Mouse (Mus musculus): ENCODE measurements around the gene Dhrs2. TPM values are rescaled to one million over a fixed set of nuclear protein-coding genes. Genes with fewer than 3 reads are reported as not detected.

Gene Dhrs2
- polyA plus RNA-seq (2014; fragmentation: Nextera tagmentation; extraction: Ambion mirVana), result 0.19 and 0.41 TPM in 2 replicates

- H3K27me3 ChIP-seq (ENCODE audit: control insufficient read depth, insufficient read depth, low read length), result no peaks in the 10 kb centered on the region
- no peak within 1 kb of the TSS for H3K4me2 ChIP-seq (replicated peaks; ENCODE audit: low read depth, low read length)
- H3K4me1 ChIP-seq (ENCODE audit: control insufficient read depth, insufficient read depth, low read length), result no peaks in the 10 kb centered on the region
- no peaks in the 10 kb centered on the region for H3K36me3 ChIP-seq (ENCODE audit: control insufficient read depth, insufficient read depth, low read length)
- H3K9me3 ChIP-seq (ENCODE audit: control insufficient read depth, low read depth, low read length), result no peaks in the 10 kb centered on the region
- H3K9ac ChIP-seq (replicated peaks; ENCODE audit: low read depth, low read length), result no peak within 1 kb of the TSS
- no peak within 1 kb of the TSS for H3K4me3 ChIP-seq (ENCODE audit: low read depth, low read length)
- no peak within 1 kb of the TSS for H3K27ac ChIP-seq (ENCODE audit: low read length)
- ATAC-seq (ENCODE audit: insufficient number of reproducible peaks, insufficient read depth, low FRiP score, low read depth), result no peak
- WGBS, result 75% methylated on average over 9 of the region's 9 CpGs
Observed at GRCm38 (mm10) chr14:55221707-55222106, at the start of gene Dhrs2. Gene Dhrs2, plus strand, starts transcription at chr14:55222007.

GRCm38 (mm10) chr14:55174164-55174563 lies 47.6 kb upstream of the Dhrs2 start:
- Histone ChIP-seq H3K9ac (replicated peaks; ENCODE audit: low read depth, low read length) (no peak overlapping the region), H3K4me3 (ENCODE audit: low read depth, low read length) (no peak overlapping the region)
- 63% methylated on average over 6 of the region's 6 CpGs for WGBS

GRCm38 (mm10) chr14:55177274-55177673 lies 44.5 kb upstream of the Dhrs2 start:
- no peaks in the 10 kb centered on the region for H3K36me3 ChIP-seq (ENCODE audit: control insufficient read depth, insufficient read depth, low read length)
- WGBS, result 36% methylated on average over 5 of the region's 5 CpGs
- no peaks in the 10 kb centered on the region for H3K9me3 ChIP-seq (ENCODE audit: control insufficient read depth, low read depth, low read length)
- H3K27me3 ChIP-seq (ENCODE audit: control insufficient read depth, insufficient read depth, low read length), result no peaks in the 10 kb centered on the region
- no peak overlapping the region for H3K4me3 ChIP-seq (ENCODE audit: low read depth, low read length)
- H3K27ac ChIP-seq (ENCODE audit: low read length), result no peak overlapping the region
- no peaks in the 10 kb centered on the region for H3K4me1 ChIP-seq (ENCODE audit: control insufficient read depth, insufficient read depth, low read length)
- H3K9ac ChIP-seq (replicated peaks; ENCODE audit: low read depth, low read length), result no peak overlapping the region
- ATAC-seq (ENCODE audit: insufficient number of reproducible peaks, insufficient read depth, low FRiP score, low read depth), result no peak
- H3K4me2 ChIP-seq (replicated peaks; ENCODE audit: low read depth, low read length), result no peak overlapping the region

More at GRCm38 (mm10) chr14:55174164-55174563, 47.6 kb upstream of the Dhrs2 start:
- no peaks in the 10 kb centered on the region for H3K36me3 ChIP-seq (ENCODE audit: control insufficient read depth, insufficient read depth, low read length)
- no peak overlapping the region for H3K27ac ChIP-seq (ENCODE audit: low read length)
- H3K27me3 ChIP-seq (ENCODE audit: control insufficient read depth, insufficient read depth, low read length), result no peaks in the 10 kb centered on the region
- no peaks in the 10 kb centered on the region for H3K4me1 ChIP-seq (ENCODE audit: control insufficient read depth, insufficient read depth, low read length)
- ATAC-seq (ENCODE audit: insufficient number of reproducible peaks, insufficient read depth, low FRiP score, low read depth), result no peak
- no peak overlapping the region for H3K4me2 ChIP-seq (replicated peaks; ENCODE audit: low read depth, low read length)
- H3K9me3 ChIP-seq (ENCODE audit: control insufficient read depth, low read depth, low read length), result no peaks in the 10 kb centered on the region

DNA sequence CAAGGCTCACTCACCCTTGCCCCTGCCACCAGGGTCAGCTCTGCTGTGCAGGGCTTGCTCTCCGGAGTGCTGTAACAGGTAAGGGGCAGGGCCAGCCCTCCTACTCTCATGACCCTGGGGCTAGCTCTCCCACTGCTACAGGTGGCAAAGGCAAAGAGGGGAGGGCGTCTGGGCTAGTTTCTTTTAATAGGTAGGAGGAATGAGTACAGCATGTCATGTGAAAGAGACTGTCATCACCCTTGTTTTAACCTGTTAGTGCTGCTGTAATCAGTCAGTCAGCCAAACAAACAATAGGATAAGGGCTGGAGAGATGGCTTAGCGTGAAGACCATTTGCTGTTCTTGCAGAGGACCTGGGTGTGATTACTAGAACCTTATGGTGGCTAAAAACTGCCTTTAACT lies 40.9 kb upstream of the Dhrs2 start:
- Histone ChIP-seq H3K9me3 (ENCODE audit: control insufficient read depth, low read depth, low read length) (no peaks in the 10 kb centered on the region), H3K9ac (replicated peaks; ENCODE audit: low read depth, low read length) (no peak overlapping the region), H3K4me2 (replicated peaks; ENCODE audit: low read depth, low read length) (no peak overlapping the region), H3K36me3 (ENCODE audit: control insufficient read depth, insufficient read depth, low read length) (no peaks in the 10 kb centered on the region), H3K27ac (ENCODE audit: low read length) (no peak overlapping the region), H3K27me3 (ENCODE audit: control insufficient read depth, insufficient read depth, low read length) (no peaks in the 10 kb centered on the region), H3K4me1 (ENCODE audit: control insufficient read depth, insufficient read depth, low read length) (no peaks in the 10 kb centered on the region), H3K4me3 (ENCODE audit: low read depth, low read length) (no peak overlapping the region)
- no peak for ATAC-seq (ENCODE audit: insufficient number of reproducible peaks, insufficient read depth, low FRiP score, low read depth)
- WGBS, result 52% methylated on average over 3 of the region's 3 CpGs

DNA sequence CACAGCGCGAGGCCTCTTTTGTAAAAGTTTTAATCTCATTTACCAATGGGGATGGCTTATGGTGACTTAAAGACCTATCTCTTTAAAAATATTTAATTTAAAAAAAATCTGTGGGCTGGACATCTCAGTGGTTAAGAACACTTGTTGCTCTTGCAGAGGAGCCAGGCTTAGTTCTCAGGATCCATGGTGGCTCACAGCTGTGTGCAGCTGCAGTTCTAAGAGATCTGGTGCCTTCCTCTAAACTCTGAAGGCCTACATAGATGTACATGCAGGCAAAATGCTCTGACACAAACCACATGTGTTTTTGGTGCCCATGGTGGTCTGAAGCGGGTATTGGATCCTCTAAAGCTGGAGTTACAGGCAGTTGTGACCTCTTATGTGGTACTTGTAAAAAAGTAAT lies 38.6 kb upstream of the Dhrs2 start:
- H3K27ac ChIP-seq (ENCODE audit: low read length), result no peak overlapping the region
- no peaks in the 10 kb centered on the region for H3K36me3 ChIP-seq (ENCODE audit: control insufficient read depth, insufficient read depth, low read length)
- ATAC-seq (ENCODE audit: insufficient number of reproducible peaks, insufficient read depth, low FRiP score, low read depth), result no peak
- no peaks in the 10 kb centered on the region for H3K4me1 ChIP-seq (ENCODE audit: control insufficient read depth, insufficient read depth, low read length)
- H3K9ac ChIP-seq (replicated peaks; ENCODE audit: low read depth, low read length), result no peak overlapping the region
- H3K9me3 ChIP-seq (ENCODE audit: control insufficient read depth, low read depth, low read length), result no peaks in the 10 kb centered on the region
- 89% methylated on average over 3 of the region's 3 CpGs for WGBS
- no peak overlapping the region for H3K4me2 ChIP-seq (replicated peaks; ENCODE audit: low read depth, low read length)
- H3K4me3 ChIP-seq (ENCODE audit: low read depth, low read length), result no peak overlapping the region
- H3K27me3 ChIP-seq (ENCODE audit: control insufficient read depth, insufficient read depth, low read length), result no peaks in the 10 kb centered on the region

DNA sequence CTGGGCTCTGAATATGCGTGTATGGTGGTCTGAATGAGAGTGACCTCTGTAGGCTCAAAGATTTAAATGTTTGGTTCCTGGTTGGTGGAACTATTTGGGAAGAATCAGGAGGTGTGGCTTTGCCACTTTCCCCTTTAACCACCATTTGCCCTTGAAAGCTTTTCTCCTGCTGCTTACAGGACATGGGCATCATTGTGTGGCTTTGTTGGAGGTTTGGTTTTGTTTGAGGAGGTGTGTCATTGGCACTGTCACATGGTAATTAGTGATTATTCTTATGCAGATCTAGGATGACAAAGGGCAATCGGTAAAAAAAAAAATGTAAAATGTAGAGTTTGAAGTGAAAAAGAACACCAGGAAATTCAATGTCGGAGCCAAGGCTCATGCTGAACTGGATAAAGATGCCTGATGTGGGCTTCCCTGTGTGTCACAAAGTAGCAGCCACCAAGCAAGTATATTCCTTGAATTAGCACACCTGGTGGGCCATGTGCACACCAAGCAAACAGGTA lies 37.1 kb upstream of the Dhrs2 start:
- Histone ChIP-seq H3K36me3 (ENCODE audit: control insufficient read depth, insufficient read depth, low read length) (no peaks in the 10 kb centered on the region), H3K27ac (ENCODE audit: low read length) (no peak overlapping the region), H3K27me3 (ENCODE audit: control insufficient read depth, insufficient read depth, low read length) (no peaks in the 10 kb centered on the region), H3K4me2 (replicated peaks; ENCODE audit: low read depth, low read length) (no peak overlapping the region), H3K9me3 (ENCODE audit: control insufficient read depth, low read depth, low read length) (no peaks in the 10 kb centered on the region), H3K4me1 (ENCODE audit: control insufficient read depth, insufficient read depth, low read length) (no peaks in the 10 kb centered on the region), H3K4me3 (ENCODE audit: low read depth, low read length) (no peak overlapping the region), H3K9ac (replicated peaks; ENCODE audit: low read depth, low read length) (no peak overlapping the region)
- 90% methylated on average over 3 of the region's 3 CpGs for WGBS
- ATAC-seq (ENCODE audit: insufficient number of reproducible peaks, insufficient read depth, low FRiP score, low read depth), result no peak

- Histone ChIP-seq H3K4me3 (ENCODE audit: low read depth, low read length) (no peak overlapping the region), H3K4me1 (ENCODE audit: control insufficient read depth, insufficient read depth, low read length) (no peaks in the 10 kb centered on the region)
Observed at GRCm38 (mm10) chr14:55188491-55188890, 33.3 kb upstream of the Dhrs2 start.

GRCm38 (mm10) chr14:55189351-55189769 lies 32.4 kb upstream of the Dhrs2 start:
- no peak overlapping the region for H3K27ac ChIP-seq (ENCODE audit: low read length)
- no peak; the same call in 1 of the 2 replicates for ATAC-seq (ENCODE audit: insufficient number of reproducible peaks, insufficient read depth, low FRiP score, low read depth)
- no peak overlapping the region for H3K9ac ChIP-seq (replicated peaks; ENCODE audit: low read depth, low read length)
- H3K9me3 ChIP-seq (ENCODE audit: control insufficient read depth, low read depth, low read length), result no peaks in the 10 kb centered on the region
- WGBS, result 23% methylated on average over 9 of the region's 9 CpGs
- no peak overlapping the region for H3K4me2 ChIP-seq (replicated peaks; ENCODE audit: low read depth, low read length)
- H3K36me3 ChIP-seq (ENCODE audit: control insufficient read depth, insufficient read depth, low read length), result no peaks in the 10 kb centered on the region
- H3K27me3 ChIP-seq (ENCODE audit: control insufficient read depth, insufficient read depth, low read length), result no peaks in the 10 kb centered on the region
- no peaks in the 10 kb centered on the region for H3K4me1 ChIP-seq (ENCODE audit: control insufficient read depth, insufficient read depth, low read length)
- no peak overlapping the region for H3K4me3 ChIP-seq (ENCODE audit: low read depth, low read length)

More at GRCm38 (mm10) chr14:55188491-55188890, 33.3 kb upstream of the Dhrs2 start:
- no peak for ATAC-seq (ENCODE audit: insufficient number of reproducible peaks, insufficient read depth, low FRiP score, low read depth)
- no peak overlapping the region for H3K4me2 ChIP-seq (replicated peaks; ENCODE audit: low read depth, low read length)
- H3K27ac ChIP-seq (ENCODE audit: low read length), result no peak overlapping the region
- no peaks in the 10 kb centered on the region for H3K36me3 ChIP-seq (ENCODE audit: control insufficient read depth, insufficient read depth, low read length)
- H3K9ac ChIP-seq (replicated peaks; ENCODE audit: low read depth, low read length), result no peak overlapping the region
- H3K27me3 ChIP-seq (ENCODE audit: control insufficient read depth, insufficient read depth, low read length), result no peaks in the 10 kb centered on the region
- 39% methylated on average over 4 of the region's 4 CpGs for WGBS
- H3K9me3 ChIP-seq (ENCODE audit: control insufficient read depth, low read depth, low read length), result no peaks in the 10 kb centered on the region

DNA sequence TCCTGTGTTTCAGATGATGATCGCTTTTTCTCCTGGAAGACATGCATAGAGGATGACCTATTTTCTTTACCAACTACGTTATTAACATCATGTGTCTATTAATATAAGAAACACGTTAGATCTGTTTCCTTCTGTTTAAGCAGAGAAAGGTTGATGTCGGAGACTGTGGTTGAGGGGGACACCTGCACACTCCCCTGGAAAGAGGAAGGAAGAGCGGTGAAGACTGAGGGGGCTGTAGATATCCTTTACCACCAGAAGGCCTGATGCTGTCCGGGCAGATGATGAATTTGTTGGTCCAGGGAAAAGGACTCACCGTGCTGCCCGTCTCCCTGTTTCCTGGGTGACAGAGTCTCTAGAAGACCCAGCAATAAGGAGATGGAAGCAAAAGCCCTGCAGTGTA lies 28.5 kb upstream of the Dhrs2 start:
- 80% methylated on average over 8 of the region's 8 CpGs for WGBS
- H3K27ac ChIP-seq (ENCODE audit: low read length), result no peak overlapping the region

More for the DNA sequence above, 28.5 kb upstream of the Dhrs2 start:
- Histone ChIP-seq H3K4me1 (ENCODE audit: control insufficient read depth, insufficient read depth, low read length) (no peaks in the 10 kb centered on the region), H3K36me3 (ENCODE audit: control insufficient read depth, insufficient read depth, low read length) (no peaks in the 10 kb centered on the region), H3K4me2 (replicated peaks; ENCODE audit: low read depth, low read length) (no peak overlapping the region), H3K9me3 (ENCODE audit: control insufficient read depth, low read depth, low read length) (no peaks in the 10 kb centered on the region), H3K4me3 (ENCODE audit: low read depth, low read length) (no peak overlapping the region), H3K9ac (replicated peaks; ENCODE audit: low read depth, low read length) (no peak overlapping the region), H3K27me3 (ENCODE audit: control insufficient read depth, insufficient read depth, low read length) (no peaks in the 10 kb centered on the region)
- no peak for ATAC-seq (ENCODE audit: insufficient number of reproducible peaks, insufficient read depth, low FRiP score, low read depth)

All from stomach, embryonic 14.5 days (tissue).